Mouse (Mus musculus): Measurements from ENCODE around the gene Cc2d1b. TPM values are rescaled to one million over a fixed set of nuclear protein-coding genes. Genes with fewer than 3 reads are reported as not detected.

Gene Cc2d1b
- 8.1 and 9.1 TPM in 2 replicates for polyA plus RNA-seq (2015; fragmentation: Nextera tagmentation; extraction: Ambion mirVana)

- Histone ChIP-seq H3K9me3 (replicated peaks; ENCODE audit: control insufficient read depth, low read length) (no peaks in the 10 kb centered on the region), H3K4me1 (ENCODE audit: control insufficient read depth, low read depth, low read length) (peaks cover 17% of the 10 kb centered on the region), H3K4me3 (ENCODE audit: low read depth, low read length) (peak within 1 kb of the TSS; percentile 87), H3K9ac (ENCODE audit: low read depth, low read length) (peak within 1 kb of the TSS; percentile 88), H3K4me2 (ENCODE audit: low read depth, low read length) (peak within 1 kb of the TSS; percentile 94), H3K36me3 (ENCODE audit: control insufficient read depth, insufficient read depth) (no peaks in the 10 kb centered on the region; the same call in 1 of the 2 replicates), H3K27me3 (ENCODE audit: control insufficient read depth, insufficient read depth, low read depth, low read length) (no peaks in the 10 kb centered on the region), H3K27ac (ENCODE audit: low read length) (peak within 1 kb of the TSS; percentile 69)
- peak; percentile 96 for ATAC-seq (ENCODE audit: low read depth)
- under 1% methylated on average over 81 of the region's 86 CpGs for WGBS (ENCODE audit: insufficient replicate concordance)
These were observed at the start of gene Cc2d1b for GRCm38 (mm10) chr4:108619587-108620341. Gene Cc2d1b, plus strand, starts transcription at chr4:108619940.

- 84% methylated on average over 3 of the region's 3 CpGs for WGBS (ENCODE audit: insufficient replicate concordance)
- Histone ChIP-seq H3K9me3 (replicated peaks; ENCODE audit: control insufficient read depth, low read length) (no peaks in the 10 kb centered on the region), H3K4me1 (ENCODE audit: control insufficient read depth, low read depth, low read length) (peaks cover 4% of the 10 kb centered on the region), H3K36me3 (ENCODE audit: control insufficient read depth, insufficient read depth) (peaks cover 38% of the 10 kb centered on the region), H3K9ac (ENCODE audit: low read depth, low read length) (no peak overlapping the region), H3K27me3 (ENCODE audit: control insufficient read depth, insufficient read depth, low read depth, low read length) (no peaks in the 10 kb centered on the region), H3K4me3 (ENCODE audit: low read depth, low read length) (no peak overlapping the region), H3K27ac (ENCODE audit: low read length) (no peak overlapping the region), H3K4me2 (ENCODE audit: low read depth, low read length) (no peak overlapping the region)
- no peak for ATAC-seq (ENCODE audit: low read depth)
These were observed 47.1 kb upstream of the Cc2d1b start for GRCm38 (mm10) chr4:108572644-108573043.

DNA sequence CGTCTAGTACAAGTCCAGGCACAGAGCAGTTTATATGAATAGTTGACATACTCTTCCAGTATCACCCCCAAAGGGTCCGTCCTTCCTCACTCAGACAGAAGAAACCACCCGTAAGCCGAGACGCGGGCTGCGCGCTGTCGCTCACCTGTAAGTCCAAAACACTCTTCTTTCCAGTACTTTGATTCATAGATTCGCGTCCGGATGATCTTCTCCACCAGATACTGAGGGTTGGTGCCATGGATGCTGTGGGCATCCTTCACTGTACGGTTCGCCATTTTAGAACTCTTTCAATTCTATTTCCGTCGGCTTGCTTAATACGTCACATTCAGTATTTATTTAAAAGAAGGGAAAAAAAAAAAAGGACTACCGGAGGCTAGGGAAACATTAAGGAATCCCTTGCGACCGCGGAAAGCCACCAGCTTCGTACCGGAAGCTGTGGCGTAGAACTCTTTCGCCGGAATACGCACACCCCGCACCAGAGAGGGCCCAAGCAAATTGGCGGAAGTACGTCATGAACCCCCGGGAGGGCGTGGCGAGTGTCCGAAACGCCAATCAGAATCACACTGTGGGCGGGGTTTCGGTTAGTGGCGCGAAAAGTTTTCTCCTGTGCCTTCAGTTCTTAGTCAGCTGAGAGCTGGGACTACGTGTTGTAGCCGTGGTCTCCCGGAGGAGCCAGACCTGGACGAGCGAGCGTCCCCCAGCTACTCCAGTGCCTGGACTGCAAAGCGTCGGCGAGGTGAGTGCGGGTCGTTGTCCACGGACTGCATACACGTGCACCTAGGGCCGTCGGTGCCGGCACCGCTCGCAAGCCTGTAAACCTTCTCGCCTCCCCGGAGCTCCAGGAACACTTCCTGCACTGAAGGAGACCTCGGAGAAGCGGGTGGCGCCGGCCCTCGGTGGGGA, 40.6 kb upstream of the Cc2d1b start, which contains the start of the genes Prpf38a and Orc1:
TSS of gene Prpf38a (minus strand) at position 497 of the 903 bp plus-strand sequence.
TSS of gene Orc1 (plus strand) at position 584 of the 903 bp plus-strand sequence.
- peaks cover 17% of the 10 kb centered on the region for H3K4me1 ChIP-seq (ENCODE audit: control insufficient read depth, low read depth, low read length)
- no peaks in the 10 kb centered on the region for H3K27me3 ChIP-seq (ENCODE audit: control insufficient read depth, insufficient read depth, low read depth, low read length)
- peak; percentile 98 for ATAC-seq (ENCODE audit: low read depth)
- peak within 1 kb of the TSS; percentile 76 for H3K4me2 ChIP-seq (ENCODE audit: low read depth, low read length)
- peak within 1 kb of the TSS; percentile 93 for H3K4me3 ChIP-seq (ENCODE audit: low read depth, low read length)
- WGBS (ENCODE audit: insufficient replicate concordance): under 1% methylated on average over 64 of the region's 64 CpGs
- H3K36me3 ChIP-seq (ENCODE audit: control insufficient read depth, insufficient read depth): peaks cover 10% of the 10 kb centered on the region
- H3K27ac ChIP-seq (ENCODE audit: low read length): peak within 1 kb of the TSS; percentile 84
- no peaks in the 10 kb centered on the region for H3K9me3 ChIP-seq (replicated peaks; ENCODE audit: control insufficient read depth, low read length)
- peak within 1 kb of the TSS; percentile 87 for H3K9ac ChIP-seq (ENCODE audit: low read depth, low read length)

DNA sequence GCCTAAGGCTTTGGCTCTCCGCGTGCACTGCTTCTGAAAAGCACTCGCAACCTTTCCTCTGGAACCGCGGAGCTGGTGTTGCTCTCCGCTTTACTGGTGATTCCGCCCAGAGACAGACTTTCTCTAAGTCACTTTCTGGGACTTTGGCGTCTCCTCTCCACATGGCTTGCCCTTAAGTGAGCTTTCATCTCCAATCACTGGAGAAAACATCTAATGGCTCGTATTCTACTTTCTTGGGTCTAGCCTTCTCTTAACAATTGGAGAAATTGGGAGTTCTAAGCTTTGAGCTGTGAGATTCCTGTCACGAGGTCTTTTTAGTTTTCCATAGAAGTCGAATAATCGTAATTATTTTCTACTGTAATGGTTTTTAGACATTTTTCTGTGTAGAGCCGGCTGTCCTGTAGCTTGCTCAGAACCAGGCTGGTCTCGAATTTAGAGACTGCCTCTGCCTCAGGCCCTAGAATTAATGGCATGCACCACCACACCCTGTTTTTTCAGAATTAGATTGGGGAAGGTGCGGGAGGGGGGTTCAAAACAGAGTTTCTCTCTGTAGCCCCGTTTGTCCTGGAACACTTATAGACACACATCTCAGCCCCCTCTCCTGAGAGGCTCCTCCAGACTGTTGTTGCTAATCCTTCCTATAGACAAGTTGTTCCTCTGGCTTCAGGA, 39.9 kb upstream of the Cc2d1b start:
- Histone ChIP-seq H3K27me3 (ENCODE audit: control insufficient read depth, insufficient read depth, low read depth, low read length) (no peaks in the 10 kb centered on the region), H3K27ac (ENCODE audit: low read length) (peak overlapping the region; percentile 84), H3K36me3 (ENCODE audit: control insufficient read depth, insufficient read depth) (peaks cover 9% of the 10 kb centered on the region), H3K4me2 (ENCODE audit: low read depth, low read length) (peak overlapping the region; percentile 76), H3K4me1 (ENCODE audit: control insufficient read depth, low read depth, low read length) (peaks cover 20% of the 10 kb centered on the region), H3K9me3 (replicated peaks; ENCODE audit: control insufficient read depth, low read length) (no peaks in the 10 kb centered on the region), H3K9ac (ENCODE audit: low read depth, low read length) (peak overlapping the region; percentile 87), H3K4me3 (ENCODE audit: low read depth, low read length) (peak overlapping the region; percentile 93)
- no peak for ATAC-seq (ENCODE audit: low read depth)
- under 1% methylated on average over 16 of the region's 16 CpGs for WGBS (ENCODE audit: insufficient replicate concordance)

- 94% methylated on average over 2 of the region's 2 CpGs for WGBS (ENCODE audit: insufficient replicate concordance)
- peaks cover 4% of the 10 kb centered on the region for H3K4me1 ChIP-seq (ENCODE audit: control insufficient read depth, low read depth, low read length)
- no peak overlapping the region for H3K4me2 ChIP-seq (ENCODE audit: low read depth, low read length)
- ATAC-seq (ENCODE audit: low read depth): no peak
- H3K4me3 ChIP-seq (ENCODE audit: low read depth, low read length): no peak overlapping the region
- peaks cover 25% of the 10 kb centered on the region for H3K36me3 ChIP-seq (ENCODE audit: control insufficient read depth, insufficient read depth)
- H3K9ac ChIP-seq (ENCODE audit: low read depth, low read length): no peak overlapping the region
- H3K27ac ChIP-seq (ENCODE audit: low read length): no peak overlapping the region
- H3K9me3 ChIP-seq (replicated peaks; ENCODE audit: control insufficient read depth, low read length): no peaks in the 10 kb centered on the region
- H3K27me3 ChIP-seq (ENCODE audit: control insufficient read depth, insufficient read depth, low read depth, low read length): no peaks in the 10 kb centered on the region
These were observed 26.4 kb upstream of the Cc2d1b start for GRCm38 (mm10) chr4:108593376-108593775.

- H3K36me3 ChIP-seq (ENCODE audit: control insufficient read depth, insufficient read depth): peaks cover 40% of the 10 kb centered on the region
- 78% methylated on average over 1 of the region's 1 CpGs for WGBS (ENCODE audit: insufficient replicate concordance)
These were observed 24.0 kb upstream of the Cc2d1b start for GRCm38 (mm10) chr4:108595785-108596184.

GRCm38 (mm10) chr4:108598306-108598705, 21.4 kb upstream of the Cc2d1b start:
- no peaks in the 10 kb centered on the region for H3K27me3 ChIP-seq (ENCODE audit: control insufficient read depth, insufficient read depth, low read depth, low read length)
- H3K9ac ChIP-seq (ENCODE audit: low read depth, low read length): no peak overlapping the region
- 84% methylated on average over 4 of the region's 4 CpGs for WGBS (ENCODE audit: insufficient replicate concordance)
- no peaks in the 10 kb centered on the region for H3K9me3 ChIP-seq (replicated peaks; ENCODE audit: control insufficient read depth, low read length)
- H3K36me3 ChIP-seq (ENCODE audit: control insufficient read depth, insufficient read depth): peaks cover 41% of the 10 kb centered on the region
- no peaks in the 10 kb centered on the region for H3K4me1 ChIP-seq (ENCODE audit: control insufficient read depth, low read depth, low read length)
- no peak overlapping the region for H3K4me3 ChIP-seq (ENCODE audit: low read depth, low read length)
- ATAC-seq (ENCODE audit: low read depth): no peak
- no peak overlapping the region for H3K27ac ChIP-seq (ENCODE audit: low read length)
- H3K4me2 ChIP-seq (ENCODE audit: low read depth, low read length): no peak overlapping the region

More at GRCm38 (mm10) chr4:108595785-108596184, 24.0 kb upstream of the Cc2d1b start:
- no peak for ATAC-seq (ENCODE audit: low read depth)
- no peaks in the 10 kb centered on the region for H3K9me3 ChIP-seq (replicated peaks; ENCODE audit: control insufficient read depth, low read length)
- no peak overlapping the region for H3K4me3 ChIP-seq (ENCODE audit: low read depth, low read length)
- no peak overlapping the region for H3K4me2 ChIP-seq (ENCODE audit: low read depth, low read length)
- no peak overlapping the region for H3K9ac ChIP-seq (ENCODE audit: low read depth, low read length)
- H3K4me1 ChIP-seq (ENCODE audit: control insufficient read depth, low read depth, low read length): no peaks in the 10 kb centered on the region
- H3K27ac ChIP-seq (ENCODE audit: low read length): no peak overlapping the region
- H3K27me3 ChIP-seq (ENCODE audit: control insufficient read depth, insufficient read depth, low read depth, low read length): no peaks in the 10 kb centered on the region

DNA sequence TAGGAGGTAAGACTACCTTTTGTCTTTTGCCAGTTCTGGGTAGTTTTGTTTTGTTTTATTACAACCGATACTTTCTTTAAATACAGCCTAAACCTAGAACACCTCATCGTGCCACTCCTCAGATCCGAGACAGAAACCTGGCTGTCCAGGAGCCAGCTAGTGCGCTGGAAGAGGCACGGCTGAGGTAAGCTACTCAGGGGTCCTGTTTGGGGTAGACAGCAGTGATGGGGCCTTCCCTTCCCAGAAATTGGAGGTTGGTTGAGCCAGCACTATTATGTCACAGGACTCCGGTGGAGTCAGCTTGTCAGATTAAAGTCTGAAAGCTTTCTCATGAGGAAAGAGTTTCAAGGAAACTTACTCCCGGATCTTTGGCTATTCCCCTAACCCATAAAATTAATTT, 17.9 kb upstream of the Cc2d1b start:
- H3K4me3 ChIP-seq (ENCODE audit: low read depth, low read length): no peak overlapping the region
- H3K36me3 ChIP-seq (ENCODE audit: control insufficient read depth, insufficient read depth): peaks cover 48% of the 10 kb centered on the region
- no peak overlapping the region for H3K4me2 ChIP-seq (ENCODE audit: low read depth, low read length)
- ATAC-seq (ENCODE audit: low read depth): no peak
- no peak overlapping the region for H3K27ac ChIP-seq (ENCODE audit: low read length)
- no peaks in the 10 kb centered on the region for H3K27me3 ChIP-seq (ENCODE audit: control insufficient read depth, insufficient read depth, low read depth, low read length)
- H3K4me1 ChIP-seq (ENCODE audit: control insufficient read depth, low read depth, low read length): no peaks in the 10 kb centered on the region
- no peak overlapping the region for H3K9ac ChIP-seq (ENCODE audit: low read depth, low read length)
- no peaks in the 10 kb centered on the region for H3K9me3 ChIP-seq (replicated peaks; ENCODE audit: control insufficient read depth, low read length)
- 92% methylated on average over 7 of the region's 7 CpGs for WGBS (ENCODE audit: insufficient replicate concordance)
